Mouse (Mus musculus): ENCODE results near the gene Tnr.

GRCm38 (mm10) chr1:159723733-159724132 is 200.2 kb downstream of the Tnr start:
- no peak for TF ChIP-seq CTCF (conservative IDR thresholded peaks at IDR 0.05; ENCODE audit: insufficient read depth, insufficient read length, low read depth, low read length)
- no peak for TF ChIP-seq POLR2A (IDR thresholded peaks at IDR 0.05; ENCODE audit: low read depth, low read length)
